Mouse (Mus musculus): ENCODE results near the gene Camta2. TPM values are rescaled to one million over a fixed set of nuclear protein-coding genes. Genes with fewer than 3 reads are reported as not detected.

The Camta2 gene
- 22.6 and 68.5 TPM in 2 replicates for polyA plus RNA-seq (2012; ENCODE audit: insufficient read depth, low replicate concordance)

DNA sequence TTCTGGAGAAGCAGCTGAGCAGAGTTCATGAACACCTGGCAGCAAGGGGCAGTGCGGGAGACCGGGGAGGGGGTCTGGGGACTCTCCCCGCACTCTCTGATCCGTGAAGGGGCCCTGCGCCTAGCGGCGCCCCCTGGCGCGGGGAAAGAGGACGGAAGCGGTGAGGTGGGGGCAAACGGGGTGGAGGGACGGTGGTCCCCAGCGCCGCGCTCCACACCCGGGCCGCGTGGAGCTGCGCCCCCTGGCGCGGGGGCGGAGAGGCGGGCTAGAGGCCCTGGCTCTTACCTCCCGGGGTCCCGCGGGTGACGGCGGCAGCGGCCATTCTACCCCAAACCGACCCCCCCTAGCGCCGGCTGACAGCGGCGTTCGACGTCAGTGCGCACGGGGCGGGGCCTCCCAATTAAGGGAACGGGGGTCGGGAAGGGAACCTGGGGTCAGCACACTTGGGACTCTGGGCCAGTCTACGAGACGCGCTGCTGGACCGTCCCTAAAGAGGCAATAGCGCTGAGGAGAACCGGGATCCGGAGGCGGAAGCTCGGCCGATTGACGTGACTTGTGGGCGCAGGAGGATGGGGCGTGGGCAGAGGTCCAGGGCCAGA, at the start of gene Camta2:
Gene Camta2, minus strand, starts transcription at position 505 of the 599 bp plus-strand sequence.
- H3K36me3 ChIP-seq (replicated peaks; ENCODE audit: low read length): peaks cover 36% of the 10 kb centered on the region
- H3K4me1 ChIP-seq: peaks cover 54% of the 10 kb centered on the region
- H3K9me3 ChIP-seq: no peaks in the 10 kb centered on the region
- peak within 1 kb of the TSS; percentile 95 for H3K4me3 ChIP-seq (replicated peaks)
- H3K27me3 ChIP-seq (replicated peaks): peaks cover 15% of the 10 kb centered on the region
- TF ChIP-seq FLI1 (IDR thresholded peaks at IDR 0.05; ENCODE audit: low read length) (no peak), GATA1 (IDR thresholded peaks at IDR 0.05; ENCODE audit: borderline replicate concordance, low read length) (no peak)

DNA sequence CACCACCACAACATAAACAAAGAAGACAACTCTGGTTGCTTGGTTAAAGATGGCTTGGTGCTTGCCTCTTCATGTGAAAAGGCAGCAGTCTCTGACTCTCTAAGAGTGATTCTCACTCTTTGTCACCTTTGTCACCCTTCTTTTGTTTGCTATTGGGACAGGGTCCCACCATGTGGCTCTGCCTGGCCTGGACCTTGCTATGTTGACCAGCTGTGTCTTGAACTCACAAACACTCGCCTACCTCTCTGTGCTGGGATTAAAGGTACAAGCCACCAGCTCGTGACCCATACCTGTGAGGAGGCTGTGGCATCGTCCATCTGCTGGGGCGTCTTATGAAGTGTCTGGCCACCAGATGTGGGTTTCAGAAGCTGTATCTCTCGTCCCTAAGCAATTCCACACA, 45.4 kb upstream of the Camta2 start:
- peaks cover 82% of the 10 kb centered on the region for H3K27me3 ChIP-seq (replicated peaks)

DNA sequence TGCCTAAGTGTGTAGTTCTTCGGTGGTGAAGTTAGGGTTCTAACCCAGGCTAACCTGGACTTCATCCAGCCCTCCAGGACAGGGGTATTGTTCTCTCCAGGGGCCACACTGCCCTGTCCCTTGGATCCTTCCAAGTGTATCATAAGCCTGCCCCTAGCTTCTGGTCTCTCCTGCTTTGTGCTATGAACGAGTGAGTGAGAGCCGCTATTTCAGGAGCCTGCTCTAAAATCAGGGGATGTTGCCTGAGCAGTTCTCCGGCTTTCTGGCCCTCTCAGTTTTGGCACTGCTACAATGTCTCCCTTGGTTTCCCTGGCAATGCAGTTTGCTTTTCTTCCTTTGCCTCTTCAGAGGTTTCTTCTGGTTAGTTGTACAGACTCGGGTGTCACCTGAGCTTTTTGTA, 43.3 kb upstream of the Camta2 start:
- H3K4me3 ChIP-seq (replicated peaks): no peak overlapping the region
- peaks cover 23% of the 10 kb centered on the region for H3K36me3 ChIP-seq (replicated peaks; ENCODE audit: low read length)
- TF ChIP-seq GATA1 (IDR thresholded peaks at IDR 0.05; ENCODE audit: borderline replicate concordance, low read length) (no peak), FLI1 (IDR thresholded peaks at IDR 0.05; ENCODE audit: low read length) (no peak)
- peaks cover 86% of the 10 kb centered on the region for H3K27me3 ChIP-seq (replicated peaks)
- peaks cover 25% of the 10 kb centered on the region for H3K4me1 ChIP-seq
- H3K9me3 ChIP-seq: no peaks in the 10 kb centered on the region

More for the DNA sequence above, 45.4 kb upstream of the Camta2 start:
- H3K9me3 ChIP-seq: no peaks in the 10 kb centered on the region
- TF ChIP-seq GATA1 (IDR thresholded peaks at IDR 0.05; ENCODE audit: borderline replicate concordance, low read length) (no peak), FLI1 (IDR thresholded peaks at IDR 0.05; ENCODE audit: low read length) (no peak)
- H3K4me3 ChIP-seq (replicated peaks): no peak overlapping the region
- peaks cover 13% of the 10 kb centered on the region for H3K4me1 ChIP-seq
- H3K36me3 ChIP-seq (replicated peaks; ENCODE audit: low read length): peaks cover 5% of the 10 kb centered on the region

DNA sequence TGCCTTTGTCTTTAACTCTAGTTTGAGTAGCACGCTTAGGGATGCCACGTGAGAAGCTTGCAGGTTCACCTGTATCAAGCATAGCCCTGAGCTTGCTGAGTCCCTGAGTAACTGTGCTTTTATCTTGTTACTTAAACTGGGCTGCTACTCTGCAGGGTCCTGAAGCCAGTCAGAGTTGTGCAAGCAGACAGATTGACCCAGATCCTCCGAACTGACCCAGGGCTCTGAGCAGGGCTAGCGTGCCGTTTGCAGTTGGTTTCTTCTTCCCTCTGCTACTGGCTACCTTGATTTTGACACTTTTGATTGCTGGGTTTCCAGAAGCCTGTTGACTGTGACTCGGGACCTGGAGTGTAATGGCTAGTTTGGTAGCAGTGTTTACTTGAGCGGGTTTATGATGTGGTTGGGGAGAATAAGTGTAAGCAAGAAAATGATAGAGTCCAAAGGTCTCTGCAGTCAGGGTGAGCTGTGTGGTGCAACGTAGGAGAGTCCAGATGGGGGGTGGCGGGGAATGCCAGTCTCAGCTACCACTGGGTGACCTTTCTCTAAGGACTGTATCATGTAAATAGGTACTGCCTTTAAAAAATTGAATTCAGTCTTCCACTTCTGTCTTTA, 42.6 kb upstream of the Camta2 start:
- H3K4me3 ChIP-seq (replicated peaks): no peak overlapping the region
- H3K9me3 ChIP-seq: no peaks in the 10 kb centered on the region
- peaks cover 26% of the 10 kb centered on the region for H3K4me1 ChIP-seq
- TF ChIP-seq FLI1 (IDR thresholded peaks at IDR 0.05; ENCODE audit: low read length): no peak
- no peak for TF ChIP-seq GATA1 (IDR thresholded peaks at IDR 0.05; ENCODE audit: borderline replicate concordance, low read length)
- peaks cover 29% of the 10 kb centered on the region for H3K36me3 ChIP-seq (replicated peaks; ENCODE audit: low read length)
- peaks cover 86% of the 10 kb centered on the region for H3K27me3 ChIP-seq (replicated peaks)

DNA sequence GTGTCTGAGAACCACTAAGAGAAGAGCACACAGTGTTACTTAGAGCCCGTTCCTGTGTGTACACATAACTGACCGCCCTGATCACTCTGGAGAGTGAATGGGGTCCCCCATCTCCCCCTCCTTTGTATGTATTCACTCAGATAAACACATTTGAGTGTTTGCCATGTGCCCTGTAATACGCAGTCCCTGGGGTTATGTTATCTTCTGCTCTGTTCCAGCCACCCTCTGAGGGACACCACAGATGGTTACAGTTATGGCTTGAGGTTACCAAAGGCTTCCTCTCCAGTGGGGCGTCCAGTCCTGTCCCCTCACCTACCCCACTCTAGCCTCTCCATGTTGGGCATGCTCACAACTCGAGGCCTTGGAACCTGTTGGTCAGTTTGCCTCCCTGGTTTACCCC, 39.5 kb upstream of the Camta2 start:
- peaks cover 20% of the 10 kb centered on the region for H3K4me1 ChIP-seq
- peaks cover 83% of the 10 kb centered on the region for H3K27me3 ChIP-seq (replicated peaks)
- peaks cover 51% of the 10 kb centered on the region for H3K36me3 ChIP-seq (replicated peaks; ENCODE audit: low read length)
- no peak overlapping the region for H3K4me3 ChIP-seq (replicated peaks)
- no peaks in the 10 kb centered on the region for H3K9me3 ChIP-seq
- no peak for TF ChIP-seq GATA1 (IDR thresholded peaks at IDR 0.05; ENCODE audit: borderline replicate concordance, low read length)
- no peak for TF ChIP-seq FLI1 (IDR thresholded peaks at IDR 0.05; ENCODE audit: low read length)

DNA sequence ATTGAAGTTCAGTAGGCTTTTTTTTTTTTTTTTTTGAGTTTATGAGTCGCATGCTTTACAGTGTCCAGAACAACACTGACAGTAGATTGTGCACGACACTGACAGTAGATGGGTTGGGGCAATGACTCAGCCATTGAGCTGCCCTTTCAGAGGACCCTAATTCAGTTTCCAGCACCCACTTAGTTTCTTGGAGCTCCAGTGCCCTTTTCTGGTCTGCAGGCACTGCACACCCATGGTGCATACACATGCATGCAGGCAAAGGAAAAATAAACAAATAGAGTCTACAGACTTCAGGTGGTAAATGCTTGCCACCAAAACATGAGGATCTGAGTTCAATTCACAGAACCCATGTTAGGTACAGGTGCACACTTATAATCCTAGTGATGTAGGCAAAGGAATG, 38.7 kb upstream of the Camta2 start:
- TF ChIP-seq GATA1 (IDR thresholded peaks at IDR 0.05; ENCODE audit: borderline replicate concordance, low read length) (no peak), FLI1 (IDR thresholded peaks at IDR 0.05; ENCODE audit: low read length) (no peak)

DNA sequence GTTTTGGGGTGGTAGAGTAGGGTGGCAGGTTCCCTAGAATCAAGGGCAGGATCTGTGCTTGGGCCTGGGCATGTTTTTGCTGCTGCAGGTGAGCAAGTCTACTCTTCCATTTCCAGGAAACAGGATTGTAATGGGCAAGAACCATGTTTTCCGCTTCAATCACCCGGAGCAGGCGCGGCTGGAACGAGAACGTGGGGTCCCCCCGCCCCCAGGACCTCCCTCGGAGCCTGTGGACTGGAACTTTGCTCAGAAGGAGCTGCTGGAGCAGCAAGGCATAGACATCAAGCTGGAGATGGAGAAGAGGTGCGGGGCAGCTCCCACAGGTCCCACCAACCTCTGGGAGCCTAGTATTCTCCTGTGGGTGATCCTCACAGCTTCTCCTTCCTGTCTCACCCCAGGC, 36.8 kb upstream of the Camta2 start:
- Histone ChIP-seq H3K9me3 (peaks cover 6% of the 10 kb centered on the region), H3K4me3 (replicated peaks) (no peak overlapping the region), H3K36me3 (replicated peaks; ENCODE audit: low read length) (peaks cover 53% of the 10 kb centered on the region), H3K27me3 (replicated peaks) (peaks cover 85% of the 10 kb centered on the region), H3K4me1 (peaks cover 34% of the 10 kb centered on the region)
- TF ChIP-seq GATA1 (IDR thresholded peaks at IDR 0.05; ENCODE audit: borderline replicate concordance, low read length): no peak
- no peak for TF ChIP-seq FLI1 (IDR thresholded peaks at IDR 0.05; ENCODE audit: low read length)

More for the DNA sequence above, 38.7 kb upstream of the Camta2 start:
- H3K4me3 ChIP-seq (replicated peaks): no peak overlapping the region
- peaks cover 53% of the 10 kb centered on the region for H3K36me3 ChIP-seq (replicated peaks; ENCODE audit: low read length)
- peaks cover 20% of the 10 kb centered on the region for H3K4me1 ChIP-seq
- peaks cover 85% of the 10 kb centered on the region for H3K27me3 ChIP-seq (replicated peaks)
- H3K9me3 ChIP-seq: peaks cover 1% of the 10 kb centered on the region

DNA sequence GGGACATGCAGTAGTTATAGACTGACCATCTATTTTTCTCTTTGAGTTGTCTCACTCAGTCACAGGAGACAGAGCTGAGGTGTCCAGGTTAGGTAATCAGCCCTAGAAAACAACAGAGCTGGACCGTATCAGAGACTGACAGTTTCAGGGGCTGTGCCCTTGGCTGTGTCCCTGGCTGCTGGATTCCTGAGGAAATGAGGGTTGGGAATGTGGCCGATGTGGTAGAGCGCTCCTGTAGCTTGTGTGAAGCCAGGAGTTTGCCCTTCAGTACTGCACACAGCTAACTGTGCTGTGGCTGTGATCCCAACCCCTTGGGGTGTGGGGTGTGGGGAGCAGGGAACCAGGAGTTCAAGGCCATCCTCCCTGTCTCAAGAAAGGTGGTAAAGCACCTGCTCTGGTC, 33.2 kb upstream of the Camta2 start:
- Histone ChIP-seq H3K27me3 (replicated peaks) (peaks cover 87% of the 10 kb centered on the region), H3K9me3 (peaks cover 6% of the 10 kb centered on the region), H3K4me1 (peaks cover 18% of the 10 kb centered on the region), H3K36me3 (replicated peaks; ENCODE audit: low read length) (peaks cover 37% of the 10 kb centered on the region), H3K4me3 (replicated peaks) (no peak overlapping the region)
- TF ChIP-seq GATA1 (IDR thresholded peaks at IDR 0.05; ENCODE audit: borderline replicate concordance, low read length) (no peak), FLI1 (IDR thresholded peaks at IDR 0.05; ENCODE audit: low read length) (no peak)

DNA sequence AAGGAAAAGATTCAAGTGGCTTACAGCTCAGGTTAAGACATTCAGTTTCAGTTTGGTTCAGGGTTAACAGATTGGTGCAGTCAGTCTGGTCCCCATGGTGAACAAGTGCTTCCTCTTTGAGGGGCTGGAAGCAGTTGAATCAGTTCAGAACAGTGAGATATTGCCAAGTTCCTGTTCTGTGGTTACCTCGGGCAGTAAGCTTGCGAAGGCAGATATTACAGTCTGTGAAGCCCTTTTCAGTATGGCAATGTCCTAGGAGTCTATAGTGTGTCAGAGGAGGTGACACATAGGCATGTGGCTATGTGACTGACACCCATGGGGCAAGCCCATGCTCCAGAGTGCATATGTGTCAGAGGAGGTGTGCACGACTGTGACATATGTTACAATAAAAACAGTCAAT, 32.7 kb upstream of the Camta2 start:
- peak overlapping the region; percentile 38 for H3K4me3 ChIP-seq (replicated peaks)
- H3K4me1 ChIP-seq: peaks cover 18% of the 10 kb centered on the region
- peaks cover 32% of the 10 kb centered on the region for H3K36me3 ChIP-seq (replicated peaks; ENCODE audit: low read length)
- H3K9me3 ChIP-seq: peaks cover 6% of the 10 kb centered on the region
- H3K27me3 ChIP-seq (replicated peaks): peaks cover 86% of the 10 kb centered on the region
- TF ChIP-seq FLI1 (IDR thresholded peaks at IDR 0.05; ENCODE audit: low read length) (no peak), GATA1 (IDR thresholded peaks at IDR 0.05; ENCODE audit: borderline replicate concordance, low read length) (no peak)

DNA sequence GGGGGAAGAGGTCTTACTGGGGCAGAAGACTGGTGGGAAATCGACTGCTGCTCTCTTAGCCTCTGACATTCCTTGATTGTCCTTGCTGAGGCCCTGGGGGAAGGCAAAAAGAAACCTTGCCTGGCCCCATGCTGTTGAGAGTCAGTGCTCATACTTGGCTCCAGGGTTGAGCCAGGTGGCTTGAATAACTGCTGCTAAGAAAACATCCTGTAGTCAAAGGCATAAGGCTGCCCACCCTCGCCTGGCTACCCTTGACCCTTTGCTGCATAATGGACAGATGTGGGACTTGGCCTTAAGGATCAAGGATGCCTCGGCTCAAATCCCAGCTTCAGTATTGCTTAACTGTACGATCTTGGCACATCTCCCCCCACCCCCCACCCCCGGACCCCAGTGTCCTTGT, 30.6 kb upstream of the Camta2 start:
- H3K4me3 ChIP-seq (replicated peaks): no peak overlapping the region
- peaks cover 6% of the 10 kb centered on the region for H3K9me3 ChIP-seq
- peaks cover 18% of the 10 kb centered on the region for H3K4me1 ChIP-seq
- peaks cover 11% of the 10 kb centered on the region for H3K36me3 ChIP-seq (replicated peaks; ENCODE audit: low read length)
- peaks cover 76% of the 10 kb centered on the region for H3K27me3 ChIP-seq (replicated peaks)
- TF ChIP-seq FLI1 (IDR thresholded peaks at IDR 0.05; ENCODE audit: low read length): no peak
- TF ChIP-seq GATA1 (IDR thresholded peaks at IDR 0.05; ENCODE audit: borderline replicate concordance, low read length): no peak

Data from megakaryocyte, embryonic 14.5 days (primary cell).